Mouse (Mus musculus): ENCODE data around the gene Syce2.

DNA sequence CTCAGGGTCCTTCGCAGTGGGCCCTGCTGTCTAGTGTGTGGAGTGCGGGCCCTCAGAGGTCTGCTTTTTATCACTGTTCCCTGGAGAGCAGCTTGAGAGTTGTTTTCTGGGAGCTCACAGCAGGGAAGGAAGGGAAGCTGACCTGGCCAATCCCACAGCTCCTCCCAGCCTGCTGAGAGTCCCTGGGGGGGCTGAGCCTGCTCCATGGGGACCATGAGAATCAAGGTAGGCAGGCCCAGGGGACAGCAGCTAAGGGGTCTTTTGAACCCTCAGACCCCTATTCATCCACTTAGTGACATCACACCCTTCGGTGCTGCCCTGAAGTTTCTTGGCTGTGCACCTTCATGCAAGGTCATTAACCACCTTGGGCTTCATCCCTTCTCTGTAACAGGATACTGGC is 49.2 kb upstream of the Syce2 start, which contains the start of gene Dand5:
- TF ChIP-seq GATA1 (IDR thresholded peaks at IDR 0.05; ENCODE audit: low read length) (no peak), TAL1 (IDR thresholded peaks at IDR 0.05; ENCODE audit: low read length) (no peak)

All from erythroblast, embryonic 14.5 days (primary cell).